Mouse (Mus musculus): ENCODE data around the gene Gm1604a.
A peak's percentile ranks its signal among the peaks of the same experiment; 100 is the strongest.
"Not testable (repeated sequence)": the region's sequence is repeated elsewhere in the genome, so short reads cannot be mapped to it uniquely, and the experiment has no call there.

Gm1604a gene

GRCm38 (mm10) chr17:7069561-7070240 lies 44.3 kb downstream of the Gm1604a start:
- not testable (repeated sequence) for DNase-seq

GRCm38 (mm10) chr17:7074494-7074893 lies 49.1 kb downstream of the Gm1604a start:
- DNase-seq: peak; percentile 52

GRCm38 (mm10) chr17:7075519-7075918 lies 50.2 kb downstream of the Gm1604a start:
- DNase-seq: peak; percentile 0

- DNase-seq: peak; percentile 86
These were observed 54.2 kb downstream of the Gm1604a start for GRCm38 (mm10) chr17:7079558-7079957.

GRCm38 (mm10) chr17:7084523-7084922 lies 59.2 kb downstream of the Gm1604a start:
- not testable (repeated sequence) for DNase-seq

- DNase-seq: not testable (repeated sequence)
These were observed 60.3 kb downstream of the Gm1604a start for GRCm38 (mm10) chr17:7085469-7086168.

- DNase-seq: not testable (repeated sequence)
These were observed 61.5 kb downstream of the Gm1604a start for GRCm38 (mm10) chr17:7086836-7087235.

- DNase-seq: not testable (repeated sequence)
These were observed 72.6 kb downstream of the Gm1604a start for GRCm38 (mm10) chr17:7097835-7098519.

- DNase-seq: not testable (repeated sequence)
These were observed 73.7 kb downstream of the Gm1604a start for GRCm38 (mm10) chr17:7099096-7099495.

GRCm38 (mm10) chr17:7102945-7103344 lies 77.6 kb downstream of the Gm1604a start:
- DNase-seq: not testable (repeated sequence)

- DNase-seq: not testable (repeated sequence)
These were observed 86.3 kb downstream of the Gm1604a start for GRCm38 (mm10) chr17:7111658-7112057.

- not testable (repeated sequence) for DNase-seq
These were observed 90.9 kb downstream of the Gm1604a start for GRCm38 (mm10) chr17:7116265-7116664.

GRCm38 (mm10) chr17:7120835-7121234 lies 95.5 kb downstream of the Gm1604a start:
- DNase-seq: not testable (repeated sequence)

GRCm38 (mm10) chr17:7122554-7122953 lies 97.2 kb downstream of the Gm1604a start:
- not testable (repeated sequence) for DNase-seq

GRCm38 (mm10) chr17:7126475-7126874 lies 101.1 kb downstream of the Gm1604a start:
- not testable (repeated sequence) for DNase-seq

- not testable (repeated sequence) for DNase-seq
These were observed 108.6 kb downstream of the Gm1604a start for GRCm38 (mm10) chr17:7134002-7134401.

- not testable (repeated sequence) for DNase-seq
These were observed 109.9 kb downstream of the Gm1604a start for GRCm38 (mm10) chr17:7135277-7135676.

Measured in lung, postnatal 36 days (tissue).